Mouse (Mus musculus) limb, embryonic 11.5 days (tissue): ENCODE measurements around the gene Lrp5. TPM values are rescaled to one million over a fixed set of nuclear protein-coding genes. Genes with fewer than 3 reads are reported as not detected.

Experiments used
- ATAC-seq: fragments of 200-750 bp; cut with Nextera tagmentation; 2 replicates; pipeline ENCODE4 v1.8.0; 2017; ENCODE audit warnings: low read depth; ENCODE audit not compliant: insufficient number of reproducible peaks, low FRiP score, low TSS enrichment
- DNase-seq: peaks from one replicate; pipeline ENCODE4 v3.0.0-alpha.2; 2015; ENCODE audit warnings: low spot score
- H3K27ac ChIP-seq: fragments of 300-500 bp; sonication (generic); replicated peaks from 2 replicates; pipeline ENCODE4 v1.5.1; 2014; ENCODE audit warnings: low read depth, mild to moderate bottlenecking, low read length
- H3K27me3 ChIP-seq: fragments of 300-500 bp; sonication (generic); 2 replicates; pipeline ENCODE4 v1.6.1; 2014; ENCODE audit warnings: mild to moderate bottlenecking, low read length, mixed read lengths; ENCODE audit not compliant: control insufficient read depth, insufficient read depth
- H3K36me3 ChIP-seq: fragments of 300-500 bp; sonication (generic); 2 replicates; pipeline ENCODE4 v1.6.1; 2014; ENCODE audit warnings: mild to moderate bottlenecking, low read length, moderate library complexity, mixed read lengths; ENCODE audit not compliant: control insufficient read depth, insufficient read depth
- H3K4me1 ChIP-seq: fragments of 300-500 bp; sonication (generic); 2 replicates; pipeline ENCODE4 v1.6.1; 2014; ENCODE audit warnings: low read length, mixed read lengths; ENCODE audit not compliant: control insufficient read depth, insufficient read depth
- H3K4me2 ChIP-seq: fragments of 300-500 bp; sonication (generic); 2 replicates; pipeline ENCODE4 v1.6.1; 2014; ENCODE audit warnings: low read depth, mild to moderate bottlenecking, moderate library complexity; ENCODE audit not compliant: severe bottlenecking
- H3K4me3 ChIP-seq: fragments of 300-500 bp; sonication (generic); 2 replicates; pipeline ENCODE4 v1.5.1; 2014; ENCODE audit warnings: low read depth, low read length
- H3K9ac ChIP-seq: fragments of 300-500 bp; sonication (generic); 2 replicates; pipeline ENCODE4 v1.6.1; 2014; ENCODE audit warnings: mild to moderate bottlenecking, low read length
- H3K9me3 ChIP-seq: fragments of 300-500 bp; sonication (generic); 2 replicates; pipeline ENCODE4 v1.6.1; 2016; ENCODE audit warnings: low read length; ENCODE audit not compliant: control insufficient read depth
- WGBS: fragments of 180-500 bp; shearing (Covaris S2); extraction: QIAGEN DNeasy Blood & Tissue Kit; methylation state at CpG from one replicate; pipeline ENCODE4 v1.1.7; 2014; 5-methylcytosine and 5-hydroxymethylcytosine counted together
- polyA plus RNA-seq: library from polyadenylated mRNA; unstranded; fragments of >200 nt; fragmentation: Nextera tagmentation; extraction: Ambion mirVana; gene quantifications from 2 replicates; pipeline ENCODE4 v1.2.1, GENCODE M21; 2014

Gene Lrp5
- polyA plus RNA-seq, 1 experiment from 2014 or later = 7.9 TPM

- H3K4me3 ChIP-seq = no peak overlapping the region
- H3K27me3 ChIP-seq = no peaks in the 10 kb centered on the region
- DNase-seq (no peak), ATAC-seq (no peak)
- H3K27ac ChIP-seq = no peak overlapping the region
- no peaks in the 10 kb centered on the region for H3K36me3 ChIP-seq
- no peaks in the 10 kb centered on the region for H3K9me3 ChIP-seq
- H3K4me1 ChIP-seq = peaks cover 14% of the 10 kb centered on the region
- no peak overlapping the region for H3K4me2 ChIP-seq
- 89% methylated on average over 5 of the region's 5 CpGs for WGBS
- H3K9ac ChIP-seq = no peak overlapping the region
Measured at GRCm38 (mm10) chr19:3691337-3691736, 5.0 kb upstream of the Lrp5 start.

DNA sequence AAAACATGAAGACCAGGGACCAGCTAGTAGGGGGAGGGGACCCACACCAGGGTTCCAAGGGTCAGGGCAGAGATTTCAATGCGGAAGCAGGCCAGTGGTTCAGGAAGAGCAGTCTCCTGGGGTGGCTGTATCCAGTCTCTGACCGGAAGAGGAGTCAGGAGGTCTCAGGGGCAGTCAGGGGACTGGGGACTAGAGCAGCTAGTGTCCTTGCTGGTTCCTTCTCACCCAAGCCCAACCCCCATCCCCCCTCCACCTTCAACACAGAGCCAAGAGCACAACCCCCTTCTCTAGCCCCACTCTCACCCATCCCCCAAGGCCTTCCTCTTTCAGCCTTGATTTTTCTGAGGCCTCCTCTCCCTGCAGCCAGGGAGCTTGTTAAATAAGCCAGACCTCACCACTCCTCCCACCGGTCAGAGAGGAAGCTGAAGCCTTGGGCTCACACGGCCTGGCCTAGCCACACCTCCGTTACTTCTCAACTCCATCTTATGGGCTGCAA lies 1.4 kb upstream of the Lrp5 start:
- no peaks in the 10 kb centered on the region; the same call in 1 of the 2 replicates for H3K36me3 ChIP-seq
- DNase-seq (peak; percentile 69), ATAC-seq (peak; percentile 22; the same call in 1 of the 2 replicates)
- no peak overlapping the region for H3K4me3 ChIP-seq
- WGBS = 20% methylated on average over 5 of the region's 5 CpGs
- no peaks in the 10 kb centered on the region for H3K9me3 ChIP-seq
- no peak overlapping the region; the same call in 1 of the 2 replicates for H3K9ac ChIP-seq
- peaks cover 25% of the 10 kb centered on the region for H3K4me1 ChIP-seq
- H3K4me2 ChIP-seq = peak overlapping the region; percentile 19; the same call in 1 of the 2 replicates
- H3K27me3 ChIP-seq = no peaks in the 10 kb centered on the region
- peak overlapping the region; percentile 68; the same call in 1 of the 2 replicates for H3K27ac ChIP-seq

DNA sequence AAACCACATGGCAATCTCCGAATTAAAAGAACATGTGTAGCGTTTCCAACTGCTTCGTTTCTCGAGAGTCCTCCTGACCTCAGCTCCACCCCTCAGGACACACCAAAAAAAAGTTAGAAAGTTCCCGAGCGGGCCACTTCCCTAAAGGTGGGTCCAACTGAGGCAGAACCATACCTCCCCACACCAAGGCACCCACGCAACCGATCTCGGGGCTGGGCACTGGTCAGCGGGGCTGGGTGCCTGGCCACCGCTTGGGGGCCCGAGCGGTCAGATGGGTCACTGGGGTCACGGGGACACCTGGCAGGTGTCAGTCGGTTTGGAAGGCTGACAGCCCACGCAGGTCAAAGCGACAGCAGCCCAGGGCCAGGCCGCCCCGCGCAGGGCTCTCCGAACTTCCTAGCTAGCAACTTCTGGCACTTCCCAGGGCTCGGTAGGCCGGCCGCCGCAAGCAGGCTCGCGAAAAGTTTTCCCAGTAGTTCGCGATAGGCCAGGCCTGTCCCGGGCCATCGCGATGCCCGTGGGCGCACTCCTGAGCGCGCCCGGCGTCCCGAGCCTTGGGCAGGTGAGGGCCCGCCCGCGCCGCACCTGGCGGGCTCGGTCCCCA lies 651 bp downstream of the Lrp5 start:
- Histone ChIP-seq H3K9ac (peak overlapping the region; percentile 97), H3K4me2 (peak overlapping the region; percentile 98), H3K27me3 (no peaks in the 10 kb centered on the region), H3K9me3 (no peaks in the 10 kb centered on the region), H3K27ac (peak overlapping the region; percentile 91), H3K4me1 (peaks cover 33% of the 10 kb centered on the region), H3K4me3 (peak overlapping the region; percentile 98), H3K36me3 (no peaks in the 10 kb centered on the region; the same call in 1 of the 2 replicates)
- ATAC-seq = no peak
- no peak for DNase-seq
- under 1% methylated on average over 41 of the region's 45 CpGs for WGBS

DNA sequence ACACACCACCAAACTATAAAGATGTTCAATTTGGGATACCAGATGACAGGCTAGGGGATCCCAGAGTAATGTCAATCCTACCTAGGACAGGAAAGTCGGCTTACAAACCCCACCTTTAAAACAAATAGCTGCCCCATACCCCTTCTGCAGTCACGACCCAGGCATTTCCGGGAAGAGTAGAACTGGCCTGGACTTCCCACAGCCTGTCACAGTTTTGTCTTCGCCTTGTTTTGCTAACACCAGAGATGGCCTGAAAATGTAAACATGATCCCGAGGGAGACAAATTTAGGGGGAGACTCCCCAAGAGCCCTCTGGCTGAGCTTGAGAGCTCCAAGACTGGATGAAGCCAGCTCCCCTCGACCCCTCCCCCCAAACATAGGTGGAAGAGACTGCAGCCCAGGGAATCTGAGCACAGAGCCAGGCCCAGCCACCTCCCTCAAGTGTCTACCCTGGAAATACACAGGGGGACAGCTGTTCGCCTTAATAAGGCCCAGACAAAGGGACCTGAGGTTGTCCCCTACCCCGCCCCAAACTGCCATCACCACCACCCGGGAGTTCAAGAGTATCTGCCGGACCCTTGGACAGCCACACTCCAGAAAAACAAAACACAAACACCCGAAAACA lies 1.3 kb downstream of the Lrp5 start:
- H3K4me3 ChIP-seq = peak overlapping the region; percentile 98
- WGBS = 3% methylated on average over 11 of the region's 11 CpGs
- H3K27me3 ChIP-seq = no peaks in the 10 kb centered on the region
- ATAC-seq (no peak), DNase-seq (peak; percentile 66)
- no peaks in the 10 kb centered on the region for H3K9me3 ChIP-seq
- peak overlapping the region; percentile 91 for H3K27ac ChIP-seq
- no peaks in the 10 kb centered on the region; the same call in 1 of the 2 replicates for H3K36me3 ChIP-seq
- peaks cover 33% of the 10 kb centered on the region for H3K4me1 ChIP-seq
- peak overlapping the region; percentile 97 for H3K9ac ChIP-seq
- H3K4me2 ChIP-seq = peak overlapping the region; percentile 98

GRCm38 (mm10) chr19:3684414-3684813 lies 1.9 kb downstream of the Lrp5 start:
- 9% methylated on average over 1 of the region's 1 CpGs for WGBS
- ATAC-seq = no peak
- H3K4me2 ChIP-seq = peak overlapping the region; percentile 98
- peak; percentile 56 for DNase-seq
- no peak overlapping the region for H3K9ac ChIP-seq
- H3K4me1 ChIP-seq = peaks cover 33% of the 10 kb centered on the region
- no peaks in the 10 kb centered on the region; the same call in 1 of the 2 replicates for H3K36me3 ChIP-seq
- H3K27me3 ChIP-seq = no peaks in the 10 kb centered on the region
- H3K4me3 ChIP-seq = peak overlapping the region; percentile 98
- no peaks in the 10 kb centered on the region for H3K9me3 ChIP-seq
- peak overlapping the region; percentile 91 for H3K27ac ChIP-seq

DNA sequence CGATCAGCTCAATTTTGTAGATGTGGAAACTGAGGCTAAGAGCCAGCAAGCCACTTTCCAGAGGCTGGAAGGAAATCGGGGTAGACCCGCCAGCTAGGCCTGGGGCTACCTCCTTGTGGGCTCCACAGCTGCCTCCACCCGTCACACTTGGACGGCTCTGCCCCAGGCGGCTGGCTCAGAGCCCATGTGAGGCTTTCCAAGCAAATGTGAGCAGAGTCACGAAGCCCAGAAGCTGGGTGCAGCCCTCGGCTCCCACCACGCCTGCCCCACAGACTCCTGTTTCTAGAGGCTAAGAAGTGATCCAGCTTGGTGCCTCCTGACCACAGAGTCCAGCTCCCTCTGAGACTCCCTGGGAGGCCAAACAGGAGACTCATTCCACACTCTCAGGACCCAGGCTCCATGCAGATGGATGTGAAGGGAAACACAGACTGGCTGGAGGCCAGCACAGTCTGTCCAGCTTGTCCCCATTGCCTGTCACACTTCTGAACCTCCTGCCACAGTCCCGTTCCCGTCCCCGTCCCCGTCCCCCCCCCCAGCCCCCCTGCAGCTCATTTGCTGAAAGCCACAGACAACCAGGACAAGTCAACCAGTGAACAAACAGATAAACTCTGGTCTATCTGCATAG lies 4.9 kb downstream of the Lrp5 start:
- no peak overlapping the region for H3K4me2 ChIP-seq
- no peak for ATAC-seq

DNA sequence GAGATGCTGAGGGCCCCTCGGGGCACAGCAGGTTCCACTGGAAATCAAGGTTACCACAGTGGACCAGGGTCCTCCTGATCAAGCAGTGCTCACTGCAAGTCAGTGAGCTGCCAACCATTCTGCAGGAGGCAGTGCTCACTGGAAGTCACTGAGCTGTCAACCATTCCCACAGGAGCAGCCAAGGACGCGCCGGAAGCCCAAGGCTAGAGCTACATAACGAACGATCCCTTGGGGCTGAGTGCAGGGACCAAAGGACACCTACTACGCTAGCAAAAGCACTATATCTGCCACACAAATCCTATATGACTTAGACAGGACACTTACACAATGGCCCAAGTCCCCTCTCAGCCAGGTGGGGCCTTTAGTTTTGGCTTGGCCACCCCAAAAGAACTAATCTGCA lies 5.6 kb downstream of the Lrp5 start:
- Histone ChIP-seq H3K27me3 (no peaks in the 10 kb centered on the region), H3K36me3 (no peaks in the 10 kb centered on the region), H3K4me2 (no peak overlapping the region), H3K9ac (no peak overlapping the region), H3K4me1 (peaks cover 19% of the 10 kb centered on the region), H3K9me3 (no peaks in the 10 kb centered on the region), H3K4me3 (no peak overlapping the region), H3K27ac (no peak overlapping the region)
- DNase-seq (no peak), ATAC-seq (no peak)
- 84% methylated on average over 7 of the region's 7 CpGs for WGBS

More for the DNA sequence above, 4.9 kb downstream of the Lrp5 start:
- Histone ChIP-seq H3K9me3 (no peaks in the 10 kb centered on the region), H3K4me3 (no peak overlapping the region), H3K36me3 (no peaks in the 10 kb centered on the region; the same call in 1 of the 2 replicates), H3K27me3 (no peaks in the 10 kb centered on the region), H3K9ac (no peak overlapping the region), H3K27ac (no peak overlapping the region), H3K4me1 (peaks cover 19% of the 10 kb centered on the region)
- DNase-seq = no peak
- WGBS = 62% methylated on average over 13 of the region's 13 CpGs

DNA sequence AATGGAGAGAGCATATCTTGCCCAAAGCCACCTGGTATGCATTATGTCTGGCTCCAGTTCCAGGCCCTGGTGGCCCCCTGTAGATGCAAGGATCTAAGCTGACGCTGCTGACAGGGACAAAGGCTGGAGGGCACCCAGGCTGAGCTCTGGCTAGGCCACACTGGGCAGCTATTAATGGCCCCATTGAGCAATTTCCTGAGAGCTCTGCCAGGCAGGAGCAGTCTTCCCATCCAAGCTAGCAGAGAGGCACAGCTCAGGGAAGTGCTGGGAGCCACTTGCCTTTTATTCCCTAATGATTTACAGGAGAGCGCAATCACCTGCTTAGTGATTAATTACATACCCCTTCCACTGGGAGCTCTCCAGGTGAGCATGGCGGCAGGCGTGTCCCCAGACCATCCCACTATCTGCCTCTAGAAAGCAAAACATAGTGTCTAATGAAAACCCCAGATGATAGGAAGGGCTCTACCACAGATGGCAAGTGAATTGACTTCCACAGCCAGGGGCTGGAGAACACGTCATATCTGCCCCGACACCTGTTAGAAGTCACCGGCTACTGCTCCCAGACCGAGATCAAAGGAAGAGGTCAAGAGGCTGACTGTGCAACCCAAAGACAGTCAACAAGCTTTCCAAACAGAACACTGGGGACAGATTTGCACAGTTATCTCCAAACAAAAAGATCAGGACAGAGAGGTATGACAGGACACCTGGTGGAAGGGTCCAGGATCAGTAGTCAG lies 12.1 kb downstream of the Lrp5 start:
- H3K4me2 ChIP-seq = no peak overlapping the region
- no peak overlapping the region for H3K4me3 ChIP-seq
- H3K36me3 ChIP-seq = peaks cover 8% of the 10 kb centered on the region; the same call in 1 of the 2 replicates
- no peak overlapping the region for H3K9ac ChIP-seq
- H3K4me1 ChIP-seq = peaks cover 11% of the 10 kb centered on the region; the same call in 1 of the 2 replicates
- 74% methylated on average over 8 of the region's 8 CpGs for WGBS
- H3K9me3 ChIP-seq = 0 out of 2 replicates have a peak, but pooled peaks cover 3% of the 10 kb centered on the region
- no peak overlapping the region for H3K27ac ChIP-seq
- no peaks in the 10 kb centered on the region for H3K27me3 ChIP-seq
- ATAC-seq (no peak), DNase-seq (no peak)
